Mouse (Mus musculus) ES-E14 (cell line): Measurements from ENCODE around the gene Nhlrc2.

Experiments used
- CHD2 ChIP-seq: IDR thresholded peaks from 2 replicates; pipeline ENCODE4 v1.6.1; 2014; ENCODE audit warnings: mild to moderate bottlenecking, low read depth, low read length, inconsistent platforms
- ZC3H11A ChIP-seq: IDR thresholded peaks from 2 replicates; pipeline ENCODE4 v1.6.1; 2012; ENCODE audit warnings: low read depth, mild to moderate bottlenecking, inconsistent platforms, low read length, borderline replicate concordance

- TF ChIP-seq CHD2 (no peak), ZC3H11A (no peak)
These were observed 44.4 kb downstream of the Nhlrc2 start for GRCm38 (mm10) chr19:56592472-56592871.
